Mouse (Mus musculus): Measurements from ENCODE around the gene Ergic2.
"Not testable (repeated sequence)": the region's sequence is repeated elsewhere in the genome, so short reads cannot be mapped to it uniquely, and the experiment has no call there.

- not testable (repeated sequence) for TF ChIP-seq CTCF (conservative IDR thresholded peaks at IDR 0.05 in 1 of 2, IDR thresholded peaks at IDR 0.05 in 1 of 2; ENCODE audit: low read depth in 2 of 2, low read length in 2 of 2); JUN (IDR thresholded peaks at IDR 0.05; ENCODE audit: insufficient read depth, low read depth, low read length); POLR2A (IDR thresholded peaks at IDR 0.05; ENCODE audit: low read depth, low read length); TBP (conservative IDR thresholded peaks at IDR 0.05; ENCODE audit: low read depth, low read length); USF2 (conservative IDR thresholded peaks at IDR 0.05; ENCODE audit: low read depth, low read length); ZNF384 (IDR thresholded peaks at IDR 0.05; ENCODE audit: low read depth, low read length)
These were observed 59.9 kb downstream of the Ergic2 start for GRCm38 (mm10) chr6:148152305-148152704.
